Mouse (Mus musculus) bone marrow macrophage, adult 2 months (primary cell): ENCODE results near the gene Gm20388. TPM values are rescaled to one million over a fixed set of nuclear protein-coding genes. Genes with fewer than 3 reads are reported as not detected.

Experiments
- H3K27ac ChIP-seq: 2 replicates; pipeline ENCODE4 v1.5.1; 2012; ENCODE audit warnings: low read depth, low read length; ENCODE audit not compliant: insufficient read depth
- H3K4me1 ChIP-seq: 2 replicates; pipeline ENCODE4 v1.6.1; 2012; ENCODE audit warnings: low read length; ENCODE audit not compliant: control insufficient read depth, insufficient read depth
- H3K4me3 ChIP-seq: 2 replicates; pipeline ENCODE4 v1.5.1; 2012; ENCODE audit warnings: mild to moderate bottlenecking, low read length, moderate library complexity; ENCODE audit not compliant: insufficient read depth
- CTCF ChIP-seq: IDR thresholded peaks from 2 replicates; pipeline ENCODE4 v1.5.1; 2012; ENCODE audit warnings: low read depth, mild to moderate bottlenecking, low read length, moderate library complexity
- POLR2A ChIP-seq: IDR thresholded peaks from 2 replicates; pipeline ENCODE4 v1.6.1; 2012; ENCODE audit warnings: mild to moderate bottlenecking, low read depth, low read length, borderline replicate concordance
- polyA plus RNA-seq: library from polyadenylated mRNA; stranded (reverse); fragments of >200 nt; gene quantifications from 2 replicates; pipeline ENCODE4 v1.2.4, GENCODE M21; 2012; ENCODE audit not compliant: missing spikeins, insufficient read depth, insufficient read length

Gene Gm20388
- polyA plus RNA-seq, 1 experiment: 32.7 TPM

- TF ChIP-seq POLR2A (no peak), CTCF (no peak)
- Histone ChIP-seq H3K27ac (no peak overlapping the region), H3K4me3 (no peak overlapping the region), H3K4me1 (no peaks in the 10 kb centered on the region)
Observed at GRCm38 (mm10) chr8:121289346-121289745, 1378.7 kb downstream of the Gm20388 start.

- Histone ChIP-seq H3K27ac (no peak overlapping the region), H3K4me1 (no peaks in the 10 kb centered on the region), H3K4me3 (no peak overlapping the region)
- no peak for TF ChIP-seq POLR2A
- no peak for TF ChIP-seq CTCF
Observed at GRCm38 (mm10) chr8:121290547-121290946, 1379.9 kb downstream of the Gm20388 start.

- TF ChIP-seq POLR2A: no peak
- no peak for TF ChIP-seq CTCF
- Histone ChIP-seq H3K27ac (no peak overlapping the region), H3K4me3 (no peak overlapping the region), H3K4me1 (no peaks in the 10 kb centered on the region)
Observed at GRCm38 (mm10) chr8:121293418-121293817, 1382.8 kb downstream of the Gm20388 start.

GRCm38 (mm10) chr8:121294234-121295108 lies 1383.8 kb downstream of the Gm20388 start:
- Histone ChIP-seq H3K4me3 (no peak overlapping the region), H3K27ac (no peak overlapping the region), H3K4me1 (no peaks in the 10 kb centered on the region)
- no peak for TF ChIP-seq POLR2A
- no peak for TF ChIP-seq CTCF

GRCm38 (mm10) chr8:121296082-121296481 lies 1385.4 kb downstream of the Gm20388 start:
- no peak overlapping the region for H3K4me3 ChIP-seq
- H3K4me1 ChIP-seq: no peaks in the 10 kb centered on the region
- no peak overlapping the region for H3K27ac ChIP-seq
- no peak for TF ChIP-seq CTCF
- no peak for TF ChIP-seq POLR2A

- Histone ChIP-seq H3K4me1 (peaks cover 2% of the 10 kb centered on the region), H3K27ac (no peak overlapping the region), H3K4me3 (no peak overlapping the region)
- no peak for TF ChIP-seq CTCF
- no peak for TF ChIP-seq POLR2A
Observed at GRCm38 (mm10) chr8:121296597-121296996, 1386.0 kb downstream of the Gm20388 start.

GRCm38 (mm10) chr8:121297299-121297698 lies 1386.7 kb downstream of the Gm20388 start:
- H3K27ac ChIP-seq: no peak overlapping the region
- H3K4me3 ChIP-seq: no peak overlapping the region
- TF ChIP-seq POLR2A (no peak), CTCF (no peak)
- peaks cover 9% of the 10 kb centered on the region for H3K4me1 ChIP-seq

GRCm38 (mm10) chr8:121300066-121300465 lies 1389.4 kb downstream of the Gm20388 start:
- H3K27ac ChIP-seq: no peak overlapping the region
- H3K4me3 ChIP-seq: no peak overlapping the region
- H3K4me1 ChIP-seq: peaks cover 13% of the 10 kb centered on the region
- TF ChIP-seq CTCF (no peak), POLR2A (no peak)

- no peak overlapping the region for H3K4me3 ChIP-seq
- no peak for TF ChIP-seq POLR2A
- no peak for TF ChIP-seq CTCF
- H3K27ac ChIP-seq: no peak overlapping the region
- H3K4me1 ChIP-seq: peaks cover 15% of the 10 kb centered on the region
Observed at GRCm38 (mm10) chr8:121300501-121301411, 1390.1 kb downstream of the Gm20388 start.

GRCm38 (mm10) chr8:121301431-121301830 lies 1390.8 kb downstream of the Gm20388 start:
- Histone ChIP-seq H3K4me3 (0 out of 2 replicates have a peak overlapping the region, but pooled peaks have one; percentile 1), H3K27ac (no peak overlapping the region), H3K4me1 (peaks cover 20% of the 10 kb centered on the region)
- TF ChIP-seq CTCF (no peak), POLR2A (no peak)
